28 mouse cellular contexts compared by ENCODE assay signal in the genomic region with DNA sequence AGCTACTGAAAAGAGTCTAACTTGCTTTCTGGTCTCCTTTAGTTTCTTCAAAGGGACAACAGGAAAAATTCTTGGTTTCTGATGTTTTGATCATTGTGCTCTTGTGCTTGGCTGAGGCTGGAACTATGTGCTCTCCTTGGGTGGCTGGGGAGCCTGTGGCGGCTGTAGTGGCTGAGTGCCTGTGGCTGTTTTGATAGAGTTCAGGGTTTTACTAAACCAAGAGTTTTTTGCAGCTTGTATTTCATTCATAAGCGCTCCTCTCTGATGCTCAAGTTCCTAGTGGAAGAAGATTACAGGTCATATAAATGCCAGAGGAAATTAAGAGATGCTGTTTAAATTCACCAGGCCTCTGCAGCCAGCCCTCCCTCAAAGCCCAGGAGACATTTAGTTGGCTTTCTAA.
"Had no signal": no experiment of that assay in that cellular context is flagged by ENCODE, and none has a peak within 500 bp of the region (broad histone marks: within the 10 kb centered on the region; RNA-seq: fewer than 3 reads in every experiment).

No protein-coding gene starts in this region.

- H3K4me3 ChIP-seq: gastrocnemius, adult 2 months; heart, embryonic 10.5 days; heart, embryonic 12.5 days; hindbrain, embryonic 10.5 days; hindbrain, embryonic 12.5 days; intestine, embryonic 15.5 days; kidney, embryonic 15.5 days; left cerebral cortex, adult 2 months; limb, embryonic 12.5 days; liver, embryonic 13.5 days; liver, embryonic 15.5 days had no signal

- H3K27me3 ChIP-seq: heart, embryonic 12.5 days; hindbrain, embryonic 12.5 days; intestine, embryonic 15.5 days; kidney, embryonic 15.5 days; limb, embryonic 12.5 days; liver, embryonic 13.5 days; liver, embryonic 15.5 days had no signal

- H3K4me2 ChIP-seq: heart, embryonic 12.5 days; hindbrain, embryonic 12.5 days; hindbrain, embryonic 14.5 days; intestine, embryonic 15.5 days; kidney, embryonic 15.5 days; limb, embryonic 12.5 days; liver, embryonic 11.5 days; liver, embryonic 13.5 days; liver, embryonic 15.5 days had no signal

- H3K27ac ChIP-seq: gastrocnemius, adult 2 months; heart, embryonic 10.5 days; hindbrain, embryonic 10.5 days; hindbrain, embryonic 12.5 days; hindbrain, embryonic 14.5 days; intestine, embryonic 15.5 days; kidney, embryonic 15.5 days; kidney, postnatal 0 days; left cerebral cortex, adult 2 months; limb, embryonic 12.5 days; liver, embryonic 13.5 days; liver, embryonic 15.5 days had no signal

- ATAC-seq: hindbrain, embryonic 16.5 days; inflammation-experienced regulatory T-cells, adult 6 months; intestine, embryonic 15.5 days; intestine, postnatal 0 days had no signal

- H3K9me3 ChIP-seq: heart, embryonic 10.5 days; heart, embryonic 12.5 days; hindbrain, embryonic 10.5 days; hindbrain, embryonic 12.5 days; intestine, embryonic 15.5 days; kidney, embryonic 15.5 days; limb, embryonic 12.5 days; liver, embryonic 13.5 days; liver, embryonic 15.5 days had no signal

- H3K36me3 ChIP-seq: heart, embryonic 10.5 days; heart, embryonic 12.5 days; hindbrain, embryonic 10.5 days; intestine, embryonic 15.5 days; kidney, embryonic 15.5 days; limb, embryonic 12.5 days had no signal

- H3K4me1 ChIP-seq: heart, embryonic 10.5 days; heart, embryonic 12.5 days; hindbrain, embryonic 10.5 days; hindbrain, embryonic 12.5 days; intestine, embryonic 15.5 days; kidney, embryonic 15.5 days had no signal

- H3K9ac ChIP-seq: heart, embryonic 12.5 days; hindbrain, embryonic 12.5 days; hindbrain, embryonic 14.5 days; intestine, embryonic 15.5 days; kidney, embryonic 15.5 days; limb, embryonic 12.5 days; liver, embryonic 13.5 days; liver, embryonic 15.5 days had no signal

- DNase-seq: gastrocnemius, adult 2 months; gastrocnemius, postnatal 10 days; gastrocnemius, postnatal 25 days; heart, adult 18-20 months; heart, postnatal 10 days; heart, postnatal 4 days; kidney, adult 18-20 months; kidney, adult 9 months; kidney, postnatal 14 days; kidney, postnatal 36 days; layer of hippocampus, adult 9-11 months; liver; liver, embryonic 13.5 days had no signal
